19 mouse cellular contexts compared by ENCODE assay signal in genomic region chr10:4143381-4143780, GRCm38 (mm10).
"Had no signal": no experiment of that assay in that cellular context is flagged by ENCODE, and none has a peak within 500 bp of the region (broad histone marks: within the 10 kb centered on the region; RNA-seq: fewer than 3 reads in every experiment).

No protein-coding gene starts in this region.

- H3K9me3 ChIP-seq: kidney, embryonic 15.5 days; limb, embryonic 12.5 days; limb, embryonic 15.5 days; megakaryocyte, embryonic 14.5 days; midbrain, embryonic 10.5 days; neural tube, embryonic 12.5 days; neural tube, embryonic 15.5 days had no signal

- H3K27me3 ChIP-seq: kidney, embryonic 15.5 days; limb, embryonic 12.5 days; limb, embryonic 15.5 days; megakaryocyte, embryonic 14.5 days; neural tube, embryonic 12.5 days; neural tube, embryonic 15.5 days had no signal

- DNase-seq: kidney, postnatal 10 days; kidney, postnatal 36 days; left cerebral cortex, postnatal 4 days; liver, postnatal 0 days; lung, embryonic 14.5 days; lung, postnatal 36 days; midbrain, embryonic 14.5 days; right cerebral cortex, adult 18-20 months; right cerebral cortex, postnatal 14 days; right cerebral cortex, postnatal 4 days; thymus, adult 2 months; thymus, postnatal 14 days had no signal

- H3K4me3 ChIP-seq: kidney, embryonic 15.5 days; limb, embryonic 12.5 days; limb, embryonic 15.5 days; megakaryocyte, embryonic 14.5 days; midbrain, embryonic 10.5 days; neural tube, embryonic 12.5 days; neural tube, embryonic 15.5 days had no signal

- H3K4me1 ChIP-seq: limb, embryonic 15.5 days; megakaryocyte, embryonic 14.5 days; neural tube, embryonic 12.5 days; neural tube, embryonic 15.5 days had no signal

- H3K36me3 ChIP-seq: kidney, embryonic 15.5 days; limb, embryonic 12.5 days; midbrain, embryonic 10.5 days; neural tube, embryonic 12.5 days; neural tube, embryonic 15.5 days had no signal
